Comparison of ENCODE assay signal across 8 mouse cellular contexts in the genomic region with DNA sequence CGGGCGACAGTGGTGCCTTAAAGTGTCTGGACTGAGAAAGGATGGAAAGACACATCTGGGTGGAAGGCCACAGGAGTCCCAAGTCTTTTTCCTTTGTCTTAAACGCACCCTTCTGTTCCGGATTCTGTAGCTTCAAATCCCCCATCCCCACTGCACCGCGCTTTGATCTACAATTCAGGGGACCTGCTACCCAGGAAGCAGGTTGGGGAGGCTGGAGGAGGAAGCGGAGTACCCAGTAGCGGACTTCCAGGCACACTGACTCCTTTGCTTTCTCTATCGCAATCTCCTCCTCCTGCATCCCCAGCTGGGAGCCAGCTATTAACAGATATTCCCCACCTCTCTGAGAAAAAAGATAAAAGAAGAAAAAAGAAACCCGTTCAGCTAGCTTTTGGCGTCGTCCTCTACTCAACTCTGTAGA. TPM values are rescaled to one million over a fixed set of nuclear protein-coding genes. Genes with fewer than 3 reads are reported as not detected.
DNase-seq lines count a peak whose midpoint lies in the region; ATAC-seq and TF ChIP-seq lines count a peak whose summit lies in the region.

No protein-coding gene starts in this region.

- no peak; the same call in 1 of the 2 replicates for ATAC-seq in kidney, postnatal 0 days (replicated peaks; ENCODE audit: low FRiP score, low read depth)
- ATAC-seq in hindbrain, embryonic 12.5 days (ENCODE audit: low FRiP score): 0 out of 2 replicates have a peak, but pooled peaks have one; percentile 30
- peak; percentile 31 for ATAC-seq in midbrain, embryonic 14.5 days (ENCODE audit: low FRiP score, low TSS enrichment)

- peak overlapping the region; percentile 14 for H3K9ac ChIP-seq in kidney, postnatal 0 days (ENCODE audit: low read depth, low read length)
- peak overlapping the region; percentile 69 for H3K9ac ChIP-seq in hindbrain, embryonic 12.5 days
- peak overlapping the region; percentile 64 for H3K9ac ChIP-seq in midbrain, embryonic 14.5 days (replicated peaks; ENCODE audit: low read length)

- peak overlapping the region; percentile 63 for H3K4me2 ChIP-seq in kidney, postnatal 0 days (ENCODE audit: low read length)
- peak overlapping the region; percentile 86 for H3K4me2 ChIP-seq in hindbrain, embryonic 12.5 days (replicated peaks)
- H3K4me2 ChIP-seq in midbrain, embryonic 14.5 days (ENCODE audit: low read length): peak overlapping the region; percentile 72

- no peak overlapping the region; the same call in 1 of the 2 replicates for H3K27ac ChIP-seq in kidney, postnatal 0 days
- peak overlapping the region; percentile 69 for H3K27ac ChIP-seq in hindbrain, embryonic 12.5 days
- peak overlapping the region; percentile 80 for H3K27ac ChIP-seq in midbrain, embryonic 14.5 days (replicated peaks; ENCODE audit: low read depth, low read length)

- H3K4me1 ChIP-seq in kidney, postnatal 0 days (replicated peaks; ENCODE audit: insufficient read depth, low read length): peaks cover 8% of the 10 kb centered on the region; the same call in 1 of the 2 replicates
- peaks cover 68% of the 10 kb centered on the region for H3K4me1 ChIP-seq in hindbrain, embryonic 12.5 days
- H3K4me1 ChIP-seq in midbrain, embryonic 14.5 days (ENCODE audit: control insufficient read depth, insufficient read depth, low read length): peaks cover 47% of the 10 kb centered on the region

- DNase-seq in kidney, postnatal 0 days (ENCODE audit: low spot score): no peak
- DNase-seq in kidney, postnatal 14 days: no peak
- DNase-seq in embryo, embryonic 9.5 days (ENCODE audit: extremely low spot score): peak; percentile 68
- peak; percentile 66 for DNase-seq in midbrain, embryonic 14.5 days
- no peak for DNase-seq in urinary bladder, postnatal 4 days (ENCODE audit: low spot score in 2 of 2)
- DNase-seq in ovary, postnatal 36 days (ENCODE audit: low spot score): no peak
- no peak for DNase-seq in thymus, postnatal 10 days (ENCODE audit: low spot score in 2 of 2)

- no peaks in the 10 kb centered on the region for H3K9me3 ChIP-seq in kidney, postnatal 0 days (replicated peaks; ENCODE audit: low read length)
- no peaks in the 10 kb centered on the region for H3K9me3 ChIP-seq in hindbrain, embryonic 12.5 days (replicated peaks)
- no peaks in the 10 kb centered on the region for H3K9me3 ChIP-seq in midbrain, embryonic 14.5 days (ENCODE audit: control insufficient read depth, low read length)

- peaks cover 5% of the 10 kb centered on the region; the same call in 1 of the 2 replicates for H3K27me3 ChIP-seq in kidney, postnatal 0 days (ENCODE audit: insufficient read depth, low read length)
- H3K27me3 ChIP-seq in hindbrain, embryonic 12.5 days: peaks cover 9% of the 10 kb centered on the region; the same call in 1 of the 2 replicates
- peaks cover 8% of the 10 kb centered on the region; the same call in 1 of the 2 replicates for H3K27me3 ChIP-seq in midbrain, embryonic 14.5 days (ENCODE audit: control insufficient read depth, insufficient read depth, low read length)

- H3K36me3 ChIP-seq in kidney, postnatal 0 days (ENCODE audit: insufficient read depth, low read length): no peaks in the 10 kb centered on the region
- H3K36me3 ChIP-seq in hindbrain, embryonic 12.5 days: no peaks in the 10 kb centered on the region
- no peaks in the 10 kb centered on the region for H3K36me3 ChIP-seq in midbrain, embryonic 14.5 days (ENCODE audit: control insufficient read depth, insufficient read depth, low read length)

- H3K4me3 ChIP-seq in kidney, postnatal 0 days (replicated peaks; ENCODE audit: low read depth, low read length): peak overlapping the region; percentile 38
- peak overlapping the region; percentile 38 for H3K4me3 ChIP-seq in hindbrain, embryonic 12.5 days
- H3K4me3 ChIP-seq in midbrain, embryonic 14.5 days (replicated peaks; ENCODE audit: low read depth, low read length): peak overlapping the region; percentile 38

- no peak for TF ChIP-seq CTCF in kidney, postnatal 0 days (IDR thresholded peaks at IDR 0.05; ENCODE audit: low read depth)

- 6% methylated on average over 12 of the region's 12 CpGs for WGBS in kidney, postnatal 0 days
- WGBS in hindbrain, embryonic 12.5 days: under 1% methylated on average over 12 of the region's 12 CpGs
- WGBS in midbrain, embryonic 14.5 days: under 1% methylated on average over 12 of the region's 12 CpGs

RNA-seq across cellular contexts. Expression of a gene that starts 10.1 kb away (rescaled TPM):
- 9.8 and 11.2 TPM in 2 replicates for polyA plus RNA-seq in kidney, postnatal 0 days (2015; fragmentation: Nextera tagmentation; extraction: Ambion mirVana)
- 64.7 and 88.3 TPM in 2 replicates for polyA plus RNA-seq in hindbrain, embryonic 12.5 days (2016; fragmentation: Nextera tagmentation; extraction: Ambion mirVana)
- polyA plus RNA-seq in midbrain, embryonic 14.5 days (2014; fragmentation: Nextera tagmentation; extraction: Ambion mirVana): 67.5 and 72.4 TPM in 2 replicates

Comparison
In these comparisons a context has a peak if more than half of its experiments do, and no peak if none do; other contexts are left out.
1. DNase-seq: peak in embryo, embryonic 9.5 days (single experiment) and midbrain, embryonic 14.5 days (single experiment); none in kidney, postnatal 0 days (single experiment), kidney, postnatal 14 days (single experiment), urinary bladder, postnatal 4 days (0 of 2), ovary, postnatal 36 days (single experiment) and thymus, postnatal 10 days (0 of 2).
2. H3K9ac ChIP-seq: peak in every context shown above with its lines; median percentile 69 in hindbrain, embryonic 12.5 days; 64 in midbrain, embryonic 14.5 days; 14 in kidney, postnatal 0 days.
3. Peak in every context shown above with its lines, with median percentiles within 50 percentile points of each other: H3K4me2 ChIP-seq and H3K4me3 ChIP-seq.